Mouse (Mus musculus) gastrocnemius, postnatal 36 days (tissue): ENCODE results near the gene Sct. TPM values are rescaled to one million over a fixed set of nuclear protein-coding genes. Genes with fewer than 3 reads are reported as not detected.

Experiments used
- DNase-seq, 2 experiments: peaks; one replicate each; pipeline ENCODE4 v3.0.0; 2022
- intact Hi-C: fragments of 180-260 bp; cut with DNase I; formaldehyde crosslinking; loops from one replicate; pipeline ENCODE4 v1.15.1; 2025
- long read RNA-seq, 2 experiments: library from polyadenylated mRNA; stranded (forward); transcript quantifications; one replicate each; pipeline ENCODE4 v2.0.0; 2021
- total RNA-seq, 2 experiments: library from RNA; stranded (reverse); gene quantifications; 2 replicates each; pipeline ENCODE4 v1.2.3; 2021

Gene Sct
- total RNA-seq, result not detected
- long read RNA-seq, experiment 1, result 0 reads
- long read RNA-seq, experiment 2, result 0 reads

GRCm38 (mm10) chr7:141278766-141279590 is at the start of gene Sct:
Gene Sct (minus strand): TSS chr7:141279133.
- no peak for DNase-seq
- intact Hi-C loops, result no loop called here

DNA sequence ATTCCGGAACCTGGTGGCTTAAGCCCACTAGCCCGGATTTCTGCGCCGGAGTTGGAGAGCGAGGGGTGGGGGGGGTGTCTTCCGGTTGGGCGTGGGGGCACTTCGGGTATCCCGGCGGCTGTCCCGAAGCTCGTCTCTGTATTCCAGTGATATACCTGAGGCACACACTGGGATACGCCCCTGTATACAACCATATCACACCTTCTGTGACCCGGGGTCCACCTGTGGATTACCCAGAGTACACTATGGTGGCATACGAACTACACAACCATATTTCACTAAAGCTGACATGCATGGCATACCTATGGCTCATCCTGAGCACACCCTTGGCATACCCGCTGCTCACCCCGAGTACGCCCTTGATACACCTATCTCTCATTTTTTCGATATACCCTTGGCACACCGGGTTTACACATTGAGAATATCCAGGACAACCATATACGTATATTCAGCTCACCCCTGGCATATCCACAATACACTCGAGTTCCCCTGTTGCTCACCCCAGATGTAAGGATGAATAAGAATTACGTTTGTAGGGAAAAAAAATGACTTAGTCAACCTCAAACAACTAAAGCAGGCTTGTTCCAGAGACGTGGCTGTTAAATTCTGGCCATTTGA is 49.5 kb upstream of the Sct start:
- intact Hi-C loops, result no loop called here
- DNase-seq, result no peak

DNA sequence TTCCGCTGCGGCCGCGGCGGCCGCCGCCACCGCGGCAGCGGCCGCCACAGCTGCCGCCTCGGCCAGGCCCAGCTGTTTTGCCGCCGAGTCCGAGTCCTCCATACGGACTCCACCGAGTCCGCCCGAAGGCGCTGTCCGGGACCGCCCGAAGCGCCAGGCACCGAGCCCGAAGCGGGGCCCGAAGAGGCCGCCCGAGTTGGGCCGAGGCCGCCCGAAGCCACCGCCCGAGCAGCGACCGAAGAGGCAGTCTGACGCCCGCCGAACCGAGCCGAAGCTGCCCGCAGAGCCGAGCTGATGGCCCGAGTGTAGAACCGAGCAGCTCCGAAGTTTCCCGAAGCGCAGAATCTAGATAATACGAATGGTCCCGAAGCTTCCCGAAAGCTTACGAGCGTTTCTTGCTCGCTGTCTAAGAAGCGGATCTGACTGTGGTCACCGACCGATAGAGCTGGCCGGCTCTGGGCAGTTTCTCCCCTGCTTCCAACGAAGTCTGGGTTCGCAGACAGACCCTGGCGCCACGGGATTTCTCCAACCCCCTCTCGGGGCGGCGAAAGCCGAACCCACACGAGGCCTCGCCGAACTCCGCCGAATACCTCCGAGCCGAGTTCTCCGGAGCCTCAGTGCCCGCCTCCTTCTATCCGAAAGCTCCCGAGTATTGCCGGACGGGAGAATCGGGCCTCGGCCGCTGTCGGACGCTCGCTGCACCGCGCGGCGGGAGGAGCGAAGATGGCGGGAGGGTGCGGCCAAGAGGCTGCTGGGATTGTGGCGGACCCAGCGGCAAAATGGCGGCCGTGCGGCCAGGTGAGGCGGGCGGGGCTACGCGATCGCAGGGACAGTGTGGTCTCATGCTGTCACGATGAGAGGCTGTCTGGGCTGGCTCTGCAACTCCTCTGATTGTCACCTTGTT is 48.8 kb upstream of the Sct start, which contains the start of the genes Deaf1 and Tmem80:
Deaf1 (minus strand) TSS at position 222 of the 904 bp plus-strand sequence.
Tmem80 (plus strand) TSS at position 271 of the 904 bp plus-strand sequence.
- intact Hi-C loops, result no loop called here
- peak; percentile 99 for DNase-seq

- DNase-seq, result no peak
- intact Hi-C loops, result no loop called here
These were observed 47.9 kb upstream of the Sct start for GRCm38 (mm10) chr7:141326546-141327446.

DNA sequence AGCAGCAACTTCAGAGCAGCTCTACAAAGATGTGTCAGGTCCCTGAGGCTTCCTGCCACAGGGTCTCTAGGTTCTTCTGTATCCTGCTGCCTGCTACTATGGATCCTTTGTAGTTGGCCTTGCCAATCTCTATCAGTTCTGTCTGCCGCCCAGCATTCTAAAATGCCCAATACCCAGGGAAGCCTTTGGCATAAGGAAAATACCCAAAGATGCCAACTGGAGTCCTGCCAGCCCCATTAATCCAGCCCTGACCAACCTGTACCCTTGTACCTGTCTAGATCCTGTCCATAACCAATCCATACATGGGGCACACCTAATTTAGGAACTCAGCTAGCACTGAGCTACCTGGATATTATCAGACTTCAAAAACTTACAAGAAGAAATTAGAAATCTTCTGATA is 45.8 kb upstream of the Sct start:
- no peak for DNase-seq
- intact Hi-C loops, result no loop called here

GRCm38 (mm10) chr7:141319446-141319845 is 40.5 kb upstream of the Sct start:
- intact Hi-C loops, result no loop called here
- no peak for DNase-seq

DNA sequence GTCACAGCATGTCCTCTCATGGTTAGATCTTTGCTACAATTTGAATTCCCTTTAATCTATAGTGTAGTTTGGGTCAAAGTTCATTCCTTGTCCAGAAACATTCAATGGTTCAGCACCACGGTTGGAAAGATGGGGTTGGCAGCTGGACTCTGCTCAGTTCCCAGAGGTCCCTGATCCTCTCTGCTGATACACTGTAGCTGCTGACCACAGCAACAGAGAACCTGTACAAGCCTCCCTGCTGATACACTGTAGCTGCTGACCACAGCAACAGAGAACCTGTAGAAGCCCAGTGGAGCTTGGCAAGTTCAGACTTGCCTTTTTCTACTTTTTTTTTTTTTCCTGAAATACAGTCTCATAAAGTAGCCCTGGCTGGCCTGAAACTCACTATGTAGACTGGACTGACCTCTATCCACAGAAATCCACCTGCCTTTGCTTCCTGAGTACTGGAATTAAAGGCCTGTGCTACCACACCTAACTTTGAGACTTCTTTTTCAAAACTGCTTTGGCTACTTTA is 38.7 kb upstream of the Sct start:
- no peak for DNase-seq
- intact Hi-C loops, result no loop called here

DNA sequence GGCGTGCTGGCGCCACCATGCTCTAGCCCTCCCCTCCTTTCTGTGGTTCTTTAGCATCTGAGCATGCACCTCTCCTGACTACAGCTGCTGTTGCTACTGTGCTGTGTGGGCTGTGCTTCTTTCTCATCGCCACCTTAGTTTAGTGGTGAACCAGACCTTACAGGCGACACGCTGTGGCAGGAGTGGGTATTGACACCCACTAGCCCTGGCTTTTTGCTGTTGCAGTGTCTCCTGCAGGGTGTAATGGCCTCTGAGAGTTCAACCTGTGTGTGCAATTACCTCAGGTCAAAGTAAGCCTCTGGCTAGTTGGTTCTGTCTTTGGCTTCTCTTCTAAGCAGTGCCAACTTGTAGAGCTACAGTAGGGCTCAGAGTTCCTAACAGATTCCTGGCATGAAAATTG is 37.0 kb upstream of the Sct start:
- intact Hi-C loops, result no loop called here

GRCm38 (mm10) chr7:141315076-141315475 is 36.1 kb upstream of the Sct start:
- intact Hi-C loops, result no loop called here
- DNase-seq, result no peak

More for the DNA sequence above, 37.0 kb upstream of the Sct start:
- DNase-seq, result no peak

DNA sequence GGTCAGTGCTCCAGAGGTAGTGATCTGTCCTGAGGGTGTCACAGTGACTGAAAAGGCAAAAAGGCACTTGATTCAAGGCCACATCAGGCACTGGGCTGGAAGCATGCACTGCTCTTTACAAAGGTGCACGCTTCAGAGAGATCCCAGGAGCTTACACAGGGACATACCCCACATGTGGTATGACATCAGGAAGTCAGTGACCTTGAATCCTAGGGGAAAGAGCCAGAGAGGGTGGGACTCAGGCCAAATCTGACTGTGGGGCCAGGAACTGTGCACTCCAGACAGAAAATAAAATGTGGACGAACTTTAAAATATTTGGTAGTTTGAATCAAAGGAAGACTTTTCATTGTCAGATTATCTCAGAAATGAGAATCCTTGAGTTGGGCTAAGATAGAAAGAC is 35.5 kb upstream of the Sct start:
- intact Hi-C loops, result no loop called here
- no peak for DNase-seq

- intact Hi-C loops, result no loop called here
- DNase-seq, result no peak
These were observed 25.6 kb upstream of the Sct start for GRCm38 (mm10) chr7:141304537-141304936.

DNA sequence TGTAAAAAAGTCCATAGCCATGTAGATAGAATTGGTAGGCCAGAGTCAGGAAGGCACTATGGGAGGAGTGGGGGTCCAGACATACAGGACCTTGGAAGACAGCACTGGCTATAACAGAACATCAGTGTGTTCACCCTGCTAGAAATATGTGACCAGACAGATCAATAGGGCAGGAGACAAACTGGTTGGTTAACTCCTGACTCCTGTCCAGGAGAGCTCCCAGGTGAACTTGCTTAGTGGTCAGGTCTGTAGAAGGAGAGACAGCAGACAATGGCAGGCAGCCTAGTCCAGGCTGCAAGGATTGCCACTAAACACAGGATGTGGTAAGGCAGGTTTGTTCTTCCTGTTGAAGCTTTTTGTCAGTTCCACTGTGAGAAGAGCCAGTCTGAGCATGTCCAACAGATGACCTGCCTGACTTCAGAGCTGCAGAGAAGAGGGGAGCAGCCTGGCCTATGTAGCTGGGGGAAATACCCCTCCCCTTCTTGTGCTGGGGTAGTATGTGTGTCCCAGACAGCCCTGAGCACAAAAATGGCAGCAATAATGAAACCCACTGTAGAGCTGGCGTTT is 23.9 kb upstream of the Sct start:
- intact Hi-C loops, result no loop called here
- DNase-seq, result no peak

DNA sequence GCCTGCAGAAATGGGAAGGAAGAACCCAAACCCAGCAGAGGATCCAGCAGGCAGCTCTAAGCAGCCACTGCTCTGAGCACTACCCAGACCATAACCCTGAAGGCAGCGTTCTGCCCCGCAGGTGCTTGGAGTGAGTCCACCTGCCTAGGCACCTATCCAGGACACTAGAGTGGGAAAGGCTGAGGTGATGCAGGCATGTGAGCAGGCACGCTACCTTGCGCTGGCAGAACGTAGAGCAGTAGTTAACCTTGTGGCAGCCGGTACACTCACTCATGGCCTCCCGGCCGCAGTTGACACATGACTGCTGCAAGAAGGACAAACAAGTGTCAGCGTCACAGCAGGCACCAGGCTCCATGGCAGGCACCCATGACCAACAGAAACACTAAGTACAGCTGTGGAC is 22.5 kb upstream of the Sct start:
- intact Hi-C loops, result no loop called here
- DNase-seq, result no peak

- intact Hi-C loops, result no loop called here
- no peak for DNase-seq
These were observed 20.2 kb upstream of the Sct start for GRCm38 (mm10) chr7:141299175-141299574.

- no peak for DNase-seq
These were observed 19.2 kb upstream of the Sct start for GRCm38 (mm10) chr7:141297926-141298650.

DNA sequence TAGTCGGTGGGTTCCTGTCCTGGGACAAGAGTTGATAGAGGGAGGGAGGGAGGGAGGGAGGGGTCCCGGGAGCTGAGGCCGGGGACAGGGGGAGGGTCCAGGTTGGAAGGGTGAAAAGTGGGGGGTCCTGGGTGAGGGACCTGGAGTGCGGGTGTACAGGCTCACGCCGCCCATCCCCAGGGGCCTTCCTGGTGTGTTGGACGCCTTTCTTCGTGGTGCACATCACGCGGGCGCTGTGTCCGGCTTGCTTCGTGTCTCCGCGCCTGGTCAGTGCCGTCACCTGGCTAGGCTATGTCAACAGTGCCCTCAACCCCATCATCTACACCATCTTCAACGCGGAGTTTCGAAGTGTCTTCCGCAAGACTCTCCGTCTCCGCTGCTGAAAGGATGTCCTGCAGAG is 15.5 kb upstream of the Sct start:
- DNase-seq, result no peak
- intact Hi-C loops, result no loop called here

More at GRCm38 (mm10) chr7:141297926-141298650, 19.2 kb upstream of the Sct start:
- intact Hi-C loops, result no loop called here

- intact Hi-C loops, result no loop called here
- no peak for DNase-seq
These were observed 15.0 kb upstream of the Sct start for GRCm38 (mm10) chr7:141293852-141294471.
